Mouse (Mus musculus) hindbrain, embryonic 10.5 days (tissue): Measurements from ENCODE around the gene Nol3. TPM values are rescaled to one million over a fixed set of nuclear protein-coding genes. Genes with fewer than 3 reads are reported as not detected.

Experiments used
- DNase-seq: peaks from one replicate; pipeline ENCODE4 v3.0.0-alpha.2; 2017; ENCODE audit warnings: low spot score
- H3K27ac ChIP-seq: fragments of 300-500 bp; sonication (generic); 2 replicates; pipeline ENCODE4 v1.5.1; 2016; ENCODE audit warnings: mild to moderate bottlenecking, moderate library complexity
- H3K27me3 ChIP-seq: fragments of 300-500 bp; sonication (generic); 2 replicates; pipeline ENCODE4 v1.6.1; 2016; ENCODE audit warnings: mild to moderate bottlenecking; ENCODE audit not compliant: poor library complexity, insufficient read depth, severe bottlenecking
- H3K36me3 ChIP-seq: fragments of 300-500 bp; sonication (generic); 2 replicates; pipeline ENCODE4 v1.6.1; 2016; ENCODE audit warnings: mild to moderate bottlenecking, moderate library complexity
- H3K4me1 ChIP-seq: fragments of 300-500 bp; sonication (generic); replicated peaks from 2 replicates; pipeline ENCODE4 v1.6.1; 2016; ENCODE audit warnings: mild to moderate bottlenecking
- H3K4me3 ChIP-seq: fragments of 300-500 bp; sonication (generic); 2 replicates; pipeline ENCODE4 v1.5.1; 2016; ENCODE audit warnings: mild to moderate bottlenecking, moderate library complexity
- H3K9me3 ChIP-seq: fragments of 300-500 bp; sonication (generic); 2 replicates; pipeline ENCODE4 v1.6.1; 2016; ENCODE audit warnings: mild to moderate bottlenecking, moderate library complexity
- WGBS: fragments of 180-500 bp; shearing (Covaris S2); methylation state at CpG from one replicate; pipeline ENCODE4 v1.1.7; 2016; 5-methylcytosine and 5-hydroxymethylcytosine counted together
- polyA plus RNA-seq: library from polyadenylated mRNA; unstranded; fragments of >200 nt; fragmentation: Nextera tagmentation; extraction: Ambion mirVana; gene quantifications from 2 replicates; pipeline ENCODE4 v1.2.1, GENCODE M21; 2016

Nol3 gene
- polyA plus RNA-seq, 1 experiment from 2014 or later: 2.1 TPM

GRCm38 (mm10) chr8:105295895-105296573 lies 20.1 kb downstream of the Nol3 start, which contains the start of gene Exoc3l:
Gene Exoc3l (minus strand): TSS chr8:105296101.
- Histone ChIP-seq H3K27me3 (peaks cover 22% of the 10 kb centered on the region), H3K27ac (peak within 1 kb of the TSS; percentile 90), H3K36me3 (peaks cover 27% of the 10 kb centered on the region), H3K4me3 (peak within 1 kb of the TSS; percentile 82), H3K4me1 (peaks cover 30% of the 10 kb centered on the region), H3K9me3 (no peaks in the 10 kb centered on the region)
- WGBS: 68% methylated on average over 11 of the region's 11 CpGs
- DNase-seq: no peak

- Histone ChIP-seq H3K36me3 (peaks cover 43% of the 10 kb centered on the region), H3K27me3 (peaks cover 17% of the 10 kb centered on the region), H3K9me3 (no peaks in the 10 kb centered on the region), H3K4me3 (peak within 1 kb of the TSS; percentile 82), H3K4me1 (peaks cover 29% of the 10 kb centered on the region), H3K27ac (peak within 1 kb of the TSS; percentile 90)
- peak; percentile 94 for DNase-seq
- under 1% methylated on average over 58 of the region's 58 CpGs for WGBS
These were observed 21.7 kb downstream of the Nol3 start, which contains the start of gene E2f4 for GRCm38 (mm10) chr8:105297511-105298192. Gene E2f4 (plus strand): TSS chr8:105297663.

GRCm38 (mm10) chr8:105298351-105299252 lies 22.7 kb downstream of the Nol3 start:
- no peak for DNase-seq
- 66% methylated on average over 18 of the region's 18 CpGs for WGBS
- Histone ChIP-seq H3K36me3 (peaks cover 52% of the 10 kb centered on the region), H3K9me3 (no peaks in the 10 kb centered on the region), H3K27ac (peak overlapping the region; percentile 90), H3K4me3 (peak overlapping the region; percentile 82), H3K27me3 (peaks cover 8% of the 10 kb centered on the region), H3K4me1 (peaks cover 27% of the 10 kb centered on the region)

- Histone ChIP-seq H3K9me3 (no peaks in the 10 kb centered on the region), H3K4me1 (peaks cover 32% of the 10 kb centered on the region), H3K4me3 (no peak overlapping the region), H3K36me3 (peaks cover 66% of the 10 kb centered on the region), H3K27ac (no peak overlapping the region), H3K27me3 (0 out of 2 replicates have a peak, but pooled peaks cover 6% of the 10 kb centered on the region)
- no peak for DNase-seq
- WGBS: 97% methylated on average over 8 of the region's 8 CpGs
These were observed 24.0 kb downstream of the Nol3 start for GRCm38 (mm10) chr8:105299962-105300361.

- Histone ChIP-seq H3K36me3 (peaks cover 86% of the 10 kb centered on the region), H3K4me1 (peaks cover 33% of the 10 kb centered on the region), H3K4me3 (no peak overlapping the region), H3K9me3 (no peaks in the 10 kb centered on the region), H3K27me3 (no peaks in the 10 kb centered on the region), H3K27ac (no peak overlapping the region)
- 88% methylated on average over 8 of the region's 8 CpGs for WGBS
- DNase-seq: no peak
These were observed 27.5 kb downstream of the Nol3 start for GRCm38 (mm10) chr8:105303396-105303795.

GRCm38 (mm10) chr8:105303874-105304273 lies 27.9 kb downstream of the Nol3 start:
- WGBS: 91% methylated on average over 9 of the region's 9 CpGs
- no peak for DNase-seq
- Histone ChIP-seq H3K4me1 (peaks cover 28% of the 10 kb centered on the region), H3K36me3 (peaks cover 86% of the 10 kb centered on the region), H3K27me3 (no peaks in the 10 kb centered on the region), H3K4me3 (no peak overlapping the region), H3K27ac (no peak overlapping the region), H3K9me3 (no peaks in the 10 kb centered on the region)

- peaks cover 25% of the 10 kb centered on the region for H3K4me1 ChIP-seq
- DNase-seq: no peak
- no peaks in the 10 kb centered on the region for H3K27me3 ChIP-seq
- WGBS: 83% methylated on average over 9 of the region's 9 CpGs
- no peak overlapping the region for H3K4me3 ChIP-seq
- H3K27ac ChIP-seq: no peak overlapping the region
- no peaks in the 10 kb centered on the region for H3K9me3 ChIP-seq
- H3K36me3 ChIP-seq: peaks cover 88% of the 10 kb centered on the region
These were observed 28.6 kb downstream of the Nol3 start for GRCm38 (mm10) chr8:105304325-105305210.

- DNase-seq: peak; percentile 51
- no peaks in the 10 kb centered on the region for H3K9me3 ChIP-seq
- H3K4me1 ChIP-seq: peaks cover 21% of the 10 kb centered on the region
- H3K27me3 ChIP-seq: no peaks in the 10 kb centered on the region
- H3K36me3 ChIP-seq: peaks cover 88% of the 10 kb centered on the region
- WGBS: 8% methylated on average over 29 of the region's 30 CpGs
- H3K27ac ChIP-seq: peak within 1 kb of the TSS; percentile 64
- peak within 1 kb of the TSS; percentile 38 for H3K4me3 ChIP-seq
These were observed 29.5 kb downstream of the Nol3 start, which contains the start of gene Elmo3 for GRCm38 (mm10) chr8:105305211-105306145. Gene Elmo3 (plus strand): TSS chr8:105305601.

- DNase-seq: no peak
- peaks cover 21% of the 10 kb centered on the region for H3K4me1 ChIP-seq
- no peaks in the 10 kb centered on the region for H3K27me3 ChIP-seq
- H3K4me3 ChIP-seq: peak overlapping the region; percentile 38
- peak overlapping the region; percentile 64 for H3K27ac ChIP-seq
- peaks cover 88% of the 10 kb centered on the region for H3K36me3 ChIP-seq
- 62% methylated on average over 5 of the region's 5 CpGs for WGBS
- no peaks in the 10 kb centered on the region for H3K9me3 ChIP-seq
These were observed 30.3 kb downstream of the Nol3 start for GRCm38 (mm10) chr8:105306146-105306691.

- WGBS: 94% methylated on average over 13 of the region's 13 CpGs
- no peak overlapping the region for H3K4me3 ChIP-seq
- peaks cover 88% of the 10 kb centered on the region for H3K36me3 ChIP-seq
- no peak overlapping the region for H3K27ac ChIP-seq
- no peaks in the 10 kb centered on the region for H3K9me3 ChIP-seq
- no peak for DNase-seq
- peaks cover 21% of the 10 kb centered on the region for H3K4me1 ChIP-seq
- H3K27me3 ChIP-seq: no peaks in the 10 kb centered on the region
These were observed 31.7 kb downstream of the Nol3 start for GRCm38 (mm10) chr8:105307670-105308069.

GRCm38 (mm10) chr8:105308428-105308827 lies 32.5 kb downstream of the Nol3 start:
- H3K9me3 ChIP-seq: no peaks in the 10 kb centered on the region
- H3K27ac ChIP-seq: no peak overlapping the region
- no peak overlapping the region for H3K4me3 ChIP-seq
- WGBS: 93% methylated on average over 10 of the region's 10 CpGs
- peaks cover 88% of the 10 kb centered on the region for H3K36me3 ChIP-seq
- H3K27me3 ChIP-seq: no peaks in the 10 kb centered on the region
- DNase-seq: no peak
- peaks cover 21% of the 10 kb centered on the region for H3K4me1 ChIP-seq
